Mouse (Mus musculus) forebrain, embryonic 11.5 days (tissue): Measurements from ENCODE around the gene Pced1b. TPM values are rescaled to one million over a fixed set of nuclear protein-coding genes. Genes with fewer than 3 reads are reported as not detected.

Experiments
- ATAC-seq: fragments of 200-750 bp; cut with Nextera tagmentation; replicated peaks from 2 replicates; pipeline ENCODE4 v1.8.0; 2017; ENCODE audit warnings: moderate TSS enrichment; ENCODE audit not compliant: low FRiP score
- DNase-seq: peaks from one replicate; pipeline ENCODE4 v3.0.0-alpha.2; 2017; ENCODE audit warnings: low spot score
- H3K27ac ChIP-seq: fragments of 300-500 bp; sonication (generic); 2 replicates; pipeline ENCODE4 v1.5.1; 2014; ENCODE audit warnings: low read depth, low read length
- H3K27me3 ChIP-seq: fragments of 300-500 bp; sonication (generic); 2 replicates; pipeline ENCODE4 v1.6.1; 2014; ENCODE audit warnings: mild to moderate bottlenecking, low read length, mixed read lengths; ENCODE audit not compliant: control insufficient read depth, insufficient read depth
- H3K36me3 ChIP-seq: fragments of 300-500 bp; sonication (generic); 2 replicates; pipeline ENCODE4 v1.6.1; 2014; ENCODE audit warnings: mild to moderate bottlenecking, low read length, moderate library complexity, mixed read lengths; ENCODE audit not compliant: control insufficient read depth, insufficient read depth
- H3K4me1 ChIP-seq: fragments of 300-500 bp; sonication (generic); replicated peaks from 2 replicates; pipeline ENCODE4 v1.6.1; 2014; ENCODE audit warnings: low read length, mixed read lengths; ENCODE audit not compliant: control insufficient read depth, insufficient read depth
- H3K4me2 ChIP-seq: fragments of 300-500 bp; sonication (generic); 2 replicates; pipeline ENCODE4 v1.6.1; 2014; ENCODE audit warnings: low read depth, mild to moderate bottlenecking, low read length, moderate library complexity, mixed read lengths; ENCODE audit not compliant: severe bottlenecking
- H3K4me3 ChIP-seq: fragments of 300-500 bp; sonication (generic); 2 replicates; pipeline ENCODE4 v1.5.1; 2014; ENCODE audit warnings: low read depth, low read length
- H3K9ac ChIP-seq: fragments of 300-500 bp; sonication (generic); 2 replicates; pipeline ENCODE4 v1.6.1; 2014; ENCODE audit warnings: low read length
- H3K9me3 ChIP-seq: fragments of 300-500 bp; sonication (generic); 2 replicates; pipeline ENCODE4 v1.6.1; 2016; ENCODE audit warnings: low read length, mixed read lengths; ENCODE audit not compliant: control insufficient read depth
- WGBS: fragments of 180-500 bp; shearing (Covaris S2); extraction: QIAGEN DNeasy Blood & Tissue Kit; methylation state at CpG from one replicate; pipeline ENCODE4 v1.1.7; 2014; 5-methylcytosine and 5-hydroxymethylcytosine counted together
- polyA plus RNA-seq: library from polyadenylated mRNA; unstranded; fragments of >200 nt; fragmentation: Nextera tagmentation; extraction: Ambion mirVana; gene quantifications from 2 replicates; pipeline ENCODE4 v1.2.1, GENCODE M21; 2014

The Pced1b gene
- polyA plus RNA-seq, 1 experiment from 2014 or later = 3.9 TPM

- Histone ChIP-seq H3K36me3 (no peaks in the 10 kb centered on the region), H3K4me2 (no peak overlapping the region), H3K9ac (no peak overlapping the region), H3K27me3 (no peaks in the 10 kb centered on the region), H3K4me1 (no peaks in the 10 kb centered on the region), H3K9me3 (no peaks in the 10 kb centered on the region), H3K4me3 (no peak overlapping the region), H3K27ac (no peak overlapping the region)
- DNase-seq = no peak
- 78% methylated on average over 11 of the region's 11 CpGs for WGBS
- ATAC-seq = no peak
Observed at GRCm38 (mm10) chr15:97259968-97260597, 13.2 kb downstream of the Pced1b start.

- Histone ChIP-seq H3K27ac (no peak overlapping the region), H3K9ac (no peak overlapping the region), H3K36me3 (no peaks in the 10 kb centered on the region), H3K9me3 (no peaks in the 10 kb centered on the region), H3K4me3 (no peak overlapping the region), H3K27me3 (no peaks in the 10 kb centered on the region), H3K4me2 (no peak overlapping the region), H3K4me1 (no peaks in the 10 kb centered on the region)
- 78% methylated on average over 9 of the region's 9 CpGs for WGBS
- DNase-seq (no peak), ATAC-seq (no peak)
Observed at GRCm38 (mm10) chr15:97262251-97262650, 15.3 kb downstream of the Pced1b start.

GRCm38 (mm10) chr15:97266236-97266845 lies 19.4 kb downstream of the Pced1b start:
- Histone ChIP-seq H3K9me3 (no peaks in the 10 kb centered on the region), H3K9ac (no peak overlapping the region), H3K36me3 (no peaks in the 10 kb centered on the region), H3K27ac (no peak overlapping the region), H3K4me3 (no peak overlapping the region), H3K27me3 (no peaks in the 10 kb centered on the region), H3K4me1 (no peaks in the 10 kb centered on the region), H3K4me2 (no peak overlapping the region)
- DNase-seq (no peak), ATAC-seq (no peak)
- WGBS = 85% methylated on average over 13 of the region's 14 CpGs

GRCm38 (mm10) chr15:97267094-97267695 lies 20.3 kb downstream of the Pced1b start:
- no peaks in the 10 kb centered on the region for H3K27me3 ChIP-seq
- ATAC-seq (no peak), DNase-seq (no peak)
- no peaks in the 10 kb centered on the region for H3K36me3 ChIP-seq
- H3K27ac ChIP-seq = no peak overlapping the region
- no peak overlapping the region for H3K9ac ChIP-seq
- no peaks in the 10 kb centered on the region for H3K9me3 ChIP-seq
- no peaks in the 10 kb centered on the region for H3K4me1 ChIP-seq
- H3K4me2 ChIP-seq = no peak overlapping the region
- H3K4me3 ChIP-seq = no peak overlapping the region
- 83% methylated on average over 8 of the region's 8 CpGs for WGBS

GRCm38 (mm10) chr15:97271985-97272697 lies 25.2 kb downstream of the Pced1b start:
- Histone ChIP-seq H3K4me3 (no peak overlapping the region), H3K27ac (no peak overlapping the region), H3K9ac (no peak overlapping the region), H3K36me3 (no peaks in the 10 kb centered on the region), H3K27me3 (no peaks in the 10 kb centered on the region), H3K4me1 (no peaks in the 10 kb centered on the region), H3K4me2 (no peak overlapping the region), H3K9me3 (no peaks in the 10 kb centered on the region)
- no peak for DNase-seq
- no peak for ATAC-seq
- WGBS = 60% methylated on average over 7 of the region's 7 CpGs

- no peak for DNase-seq
- H3K4me1 ChIP-seq = no peaks in the 10 kb centered on the region
- no peaks in the 10 kb centered on the region for H3K36me3 ChIP-seq
- 76% methylated on average over 3 of the region's 3 CpGs for WGBS
- no peaks in the 10 kb centered on the region for H3K9me3 ChIP-seq
- no peak overlapping the region for H3K27ac ChIP-seq
- no peak overlapping the region for H3K4me2 ChIP-seq
- H3K9ac ChIP-seq = no peak overlapping the region
- no peak for ATAC-seq
- no peak overlapping the region for H3K4me3 ChIP-seq
- no peaks in the 10 kb centered on the region for H3K27me3 ChIP-seq
Observed at GRCm38 (mm10) chr15:97272831-97273230, 25.9 kb downstream of the Pced1b start.

- H3K36me3 ChIP-seq = no peaks in the 10 kb centered on the region
- DNase-seq = no peak
- H3K27me3 ChIP-seq = no peaks in the 10 kb centered on the region
- no peak overlapping the region for H3K9ac ChIP-seq
- 90% methylated on average over 12 of the region's 12 CpGs for WGBS
- no peaks in the 10 kb centered on the region for H3K9me3 ChIP-seq
- H3K4me2 ChIP-seq = no peak overlapping the region
- H3K27ac ChIP-seq = no peak overlapping the region
- H3K4me3 ChIP-seq = no peak overlapping the region
- no peak for ATAC-seq
- no peaks in the 10 kb centered on the region for H3K4me1 ChIP-seq
Observed at GRCm38 (mm10) chr15:97275626-97276395, 28.9 kb downstream of the Pced1b start.

- Histone ChIP-seq H3K27ac (no peak overlapping the region), H3K4me2 (no peak overlapping the region)
Observed at GRCm38 (mm10) chr15:97276660-97277153, 29.8 kb downstream of the Pced1b start.

More at GRCm38 (mm10) chr15:97276660-97277153, 29.8 kb downstream of the Pced1b start:
- ATAC-seq (peak; percentile 55), DNase-seq (no peak)
- Histone ChIP-seq H3K36me3 (no peaks in the 10 kb centered on the region), H3K4me3 (no peak overlapping the region), H3K4me1 (no peaks in the 10 kb centered on the region), H3K27me3 (no peaks in the 10 kb centered on the region), H3K9ac (no peak overlapping the region), H3K9me3 (no peaks in the 10 kb centered on the region)
- 45% methylated on average over 20 of the region's 20 CpGs for WGBS
